Mouse (Mus musculus) monocyte, adult 5-6 weeks (primary cell): ENCODE measurements around the gene Spryd7. TPM values are rescaled to one million over a fixed set of nuclear protein-coding genes. Genes with fewer than 3 reads are reported as not detected.
"Not testable (repeated sequence)": the region's sequence is repeated elsewhere in the genome, so short reads cannot be mapped to it uniquely, and the experiment has no call there.

ENCODE experiments used
- ATAC-seq: fragments of 153-309, 156-312 bp; replicated peaks from 2 replicates; pipeline ENCODE4 v1.8.0; 2017; ENCODE audit warnings: mild to moderate bottlenecking; ENCODE audit not compliant: low TSS enrichment, insufficient number of reproducible peaks, severe bottlenecking, poor library complexity, low FRiP score
- total RNA-seq: library from RNA; stranded (forward); fragments of 200-1000, 200-491, 200-594 nt; gene quantifications from 3 replicates; pipeline ENCODE4 v1.2.3, GENCODE M21; 2017

The Spryd7 gene
- total RNA-seq, 1 experiment from 2014 or later = 10.7 TPM

DNA sequence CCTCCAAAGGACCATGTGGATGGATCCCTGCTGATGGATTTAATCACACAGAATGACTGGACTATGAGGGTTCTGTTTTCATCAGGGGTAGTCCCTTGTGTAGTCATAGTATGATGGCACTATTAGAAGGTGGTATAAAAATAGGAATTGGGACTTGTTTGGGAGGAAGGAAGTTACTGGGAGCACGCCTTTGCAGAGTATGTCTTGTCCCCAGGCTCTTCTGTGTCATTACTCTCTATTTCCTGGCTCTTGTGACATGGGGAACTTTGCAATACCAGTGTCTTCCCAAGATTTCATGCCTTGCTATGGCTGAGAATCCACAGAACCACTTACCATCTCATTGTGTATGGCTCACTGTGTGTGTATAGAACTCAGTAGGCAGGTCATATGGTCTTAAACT lies 8.1 kb downstream of the Spryd7 start:
- ATAC-seq = no peak

DNA sequence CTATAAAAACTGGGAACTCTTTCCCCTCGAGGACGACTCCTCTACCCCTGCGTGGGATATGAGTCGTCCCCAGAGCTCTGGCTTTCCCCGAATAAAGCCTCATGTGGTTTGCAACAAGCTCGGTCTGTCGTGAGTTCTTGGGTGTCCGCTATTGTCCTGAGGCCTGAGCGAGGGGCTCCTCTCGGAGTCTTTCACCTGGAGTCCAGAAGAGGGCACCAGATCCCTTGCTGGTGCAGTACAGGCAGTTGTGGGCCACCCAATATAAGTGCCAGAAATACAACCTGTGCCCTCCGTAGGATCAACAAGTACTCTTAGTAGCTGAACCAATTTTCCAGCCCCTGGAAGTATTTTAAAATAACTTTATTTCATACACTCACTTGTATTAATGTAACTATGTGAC lies 18.9 kb downstream of the Spryd7 start:
- not testable (repeated sequence) for ATAC-seq

DNA sequence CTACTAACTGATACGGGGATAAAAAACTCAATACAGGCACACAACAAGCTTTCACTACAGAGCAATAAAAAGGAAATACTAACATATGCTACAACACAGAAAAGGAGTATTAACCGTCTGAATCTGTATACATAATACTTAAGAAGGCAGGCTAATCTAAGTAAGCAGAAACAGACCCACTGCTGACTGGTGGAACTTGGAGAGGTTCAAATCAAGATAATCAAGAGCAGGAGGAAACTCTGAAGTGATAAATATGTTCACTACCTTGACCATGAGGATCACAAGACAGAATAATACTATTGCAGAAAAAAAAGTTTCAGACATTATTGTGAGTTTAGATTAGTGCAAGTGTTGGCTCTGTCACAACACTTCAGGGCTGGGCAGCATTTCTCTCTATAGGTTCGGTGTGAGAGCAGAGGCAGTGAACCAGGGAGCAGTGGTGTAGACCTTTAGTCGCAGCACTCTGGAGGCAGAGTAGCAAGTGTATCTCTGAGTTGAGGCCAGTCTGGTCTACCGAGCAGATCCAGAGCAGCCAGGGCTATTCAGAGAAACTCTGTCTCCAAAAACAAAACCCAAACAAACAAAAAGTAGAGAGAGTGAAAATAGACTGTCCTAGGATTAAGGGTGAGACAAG lies 19.9 kb downstream of the Spryd7 start:
- ATAC-seq = no peak

DNA sequence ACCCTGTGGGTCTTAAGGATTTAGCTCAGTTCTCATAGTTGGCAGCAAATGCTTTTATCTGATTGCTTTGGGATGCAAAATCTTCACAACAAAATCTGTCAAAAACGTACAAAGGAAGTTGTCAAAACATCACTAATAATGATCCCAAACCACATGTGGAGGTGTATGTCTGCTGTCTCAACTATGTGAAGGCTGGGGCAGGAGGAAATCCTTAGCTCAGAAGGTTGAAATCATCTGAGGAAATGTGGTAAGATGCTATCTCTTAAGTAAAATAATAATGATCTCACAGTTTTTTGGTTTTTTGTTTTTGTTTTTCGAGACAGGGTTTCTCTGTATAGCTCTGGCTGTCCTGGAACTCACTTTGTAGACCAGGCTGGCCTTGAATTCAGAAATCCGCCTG lies 20.9 kb downstream of the Spryd7 start:
- no peak for ATAC-seq

DNA sequence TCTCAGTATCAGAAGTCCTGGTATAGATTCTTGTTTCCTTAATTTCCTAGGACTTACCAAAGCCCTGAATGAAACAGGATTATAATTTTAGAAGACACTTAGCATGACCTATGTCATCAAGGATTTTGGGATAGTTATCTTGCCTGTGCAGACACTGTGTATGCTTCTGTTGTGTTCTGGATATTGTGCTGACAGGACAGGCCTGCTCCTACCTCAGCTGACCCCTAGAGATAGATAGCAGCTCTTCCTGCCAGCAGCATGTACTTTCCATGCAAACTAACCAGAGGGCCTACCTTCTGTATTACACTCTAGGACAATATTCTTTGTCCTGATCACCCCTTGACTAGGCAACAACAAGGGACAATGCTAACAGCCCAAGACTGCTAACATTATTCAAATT lies 25.7 kb downstream of the Spryd7 start:
- ATAC-seq = no peak

DNA sequence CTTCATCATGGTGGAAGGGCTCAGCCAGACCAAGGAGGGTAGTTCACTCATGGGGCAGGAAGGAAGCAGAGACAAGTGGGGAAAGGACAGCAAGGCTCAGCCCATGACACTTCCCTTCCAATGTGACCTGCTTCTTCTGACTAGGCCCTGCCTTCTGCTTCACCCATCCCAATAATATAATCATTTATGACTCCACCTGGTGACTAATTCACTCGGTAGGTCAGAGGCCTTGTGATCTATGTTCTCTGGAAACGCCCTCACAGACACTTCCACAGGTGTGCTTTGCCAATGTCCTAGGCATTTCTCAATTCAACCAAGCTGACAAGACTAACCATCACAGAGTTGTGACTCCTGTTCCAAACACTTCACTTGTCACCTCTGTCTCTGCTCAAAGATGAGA lies 26.3 kb downstream of the Spryd7 start:
- no peak for ATAC-seq

DNA sequence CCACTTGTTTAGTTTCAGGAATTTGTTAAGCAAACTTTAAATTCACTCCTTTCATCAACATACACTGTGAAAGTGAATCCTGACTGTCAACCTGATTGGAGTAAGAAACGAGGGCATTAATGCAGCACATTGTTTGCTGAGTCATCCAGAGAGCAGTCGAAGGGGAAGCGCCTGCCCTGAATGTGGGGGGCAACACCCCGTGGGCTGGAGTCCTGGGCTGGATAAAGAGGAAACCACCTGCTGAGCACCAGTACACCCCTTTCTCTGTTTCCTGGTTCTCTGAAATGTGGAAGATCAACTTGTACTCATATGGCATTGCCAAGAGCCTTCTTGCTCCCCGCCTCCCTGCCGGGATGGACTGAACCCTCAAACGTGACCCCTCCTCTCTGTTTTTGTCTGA lies 27.2 kb downstream of the Spryd7 start:
- ATAC-seq = peak; percentile 69

DNA sequence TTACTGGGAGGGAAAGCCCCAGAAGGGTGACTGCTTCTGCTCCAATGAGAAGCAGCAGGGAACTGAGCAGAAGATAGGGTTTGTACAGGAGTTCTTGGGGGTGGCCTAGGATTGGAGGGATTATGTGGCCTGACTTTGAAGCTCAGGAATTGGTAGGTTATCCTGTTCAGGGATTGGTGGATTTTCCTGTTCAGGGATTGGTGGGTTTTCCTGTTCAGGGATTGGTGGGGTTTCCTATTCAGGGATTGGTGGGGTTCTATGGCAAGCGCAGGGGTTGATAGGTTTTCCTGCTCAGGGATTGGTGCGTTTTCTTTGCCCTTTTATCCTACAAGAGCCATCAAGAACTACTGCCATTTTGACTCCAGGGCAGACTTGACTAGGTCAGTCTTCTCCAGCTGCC lies 30.7 kb downstream of the Spryd7 start:
- ATAC-seq = no peak

DNA sequence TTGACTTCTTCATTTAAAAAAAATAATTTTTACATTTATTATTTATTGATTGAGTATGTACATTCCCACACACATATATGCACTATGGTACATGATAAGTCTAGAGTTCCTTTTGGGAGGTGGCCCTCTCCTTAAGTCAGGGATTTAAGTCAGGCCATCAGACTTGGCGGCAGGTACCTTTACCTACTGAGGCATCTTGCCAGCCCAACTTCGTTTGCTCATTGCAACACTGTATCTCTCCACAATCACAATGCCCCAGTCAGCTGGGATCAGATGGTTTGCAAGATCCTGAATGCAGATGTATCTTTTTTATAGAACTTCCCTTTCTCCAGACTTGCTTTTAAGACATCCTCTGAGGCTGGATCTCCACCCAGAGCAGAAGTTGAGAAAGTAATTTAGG lies 32.9 kb downstream of the Spryd7 start:
- ATAC-seq = no peak

DNA sequence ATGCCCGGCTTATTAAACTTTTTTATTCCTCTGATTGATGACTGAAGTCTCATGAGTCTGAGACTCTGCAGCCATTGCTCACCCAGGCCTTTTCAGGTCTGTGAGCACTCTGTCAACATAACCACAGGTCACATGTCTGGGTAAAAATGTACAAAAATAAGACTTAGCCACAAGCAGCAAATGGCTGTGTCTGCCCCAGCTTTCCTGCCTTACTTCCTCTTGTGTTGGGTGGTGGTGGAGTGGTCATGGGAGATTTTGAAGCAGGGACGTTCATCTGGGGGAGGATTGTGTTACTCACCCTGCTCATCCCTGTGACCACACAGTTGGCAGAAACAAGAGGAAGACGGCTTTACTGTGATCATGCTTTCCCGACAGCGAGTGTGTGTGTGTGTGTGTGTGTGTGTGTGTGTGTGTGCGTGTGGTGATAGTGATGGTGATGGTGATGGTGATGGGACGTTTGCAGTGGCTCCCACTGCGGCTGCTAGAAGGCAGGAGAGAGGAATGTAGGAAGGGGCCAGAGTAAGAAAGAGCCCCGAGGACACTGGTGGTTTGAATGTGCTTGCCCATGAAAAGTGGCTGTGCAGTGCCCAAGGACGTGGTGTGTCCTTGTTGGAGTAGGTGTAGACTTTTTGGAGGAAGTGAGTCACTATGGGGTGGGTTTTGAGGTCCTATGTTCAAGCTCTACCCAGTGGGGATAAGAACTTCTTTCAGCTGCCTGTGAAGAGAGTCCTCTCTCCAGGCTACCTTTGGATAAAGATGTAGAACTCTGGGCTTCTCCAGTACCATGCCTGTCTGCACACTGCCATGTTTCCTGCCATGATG lies 37.8 kb downstream of the Spryd7 start:
- peak; percentile 96 for ATAC-seq

DNA sequence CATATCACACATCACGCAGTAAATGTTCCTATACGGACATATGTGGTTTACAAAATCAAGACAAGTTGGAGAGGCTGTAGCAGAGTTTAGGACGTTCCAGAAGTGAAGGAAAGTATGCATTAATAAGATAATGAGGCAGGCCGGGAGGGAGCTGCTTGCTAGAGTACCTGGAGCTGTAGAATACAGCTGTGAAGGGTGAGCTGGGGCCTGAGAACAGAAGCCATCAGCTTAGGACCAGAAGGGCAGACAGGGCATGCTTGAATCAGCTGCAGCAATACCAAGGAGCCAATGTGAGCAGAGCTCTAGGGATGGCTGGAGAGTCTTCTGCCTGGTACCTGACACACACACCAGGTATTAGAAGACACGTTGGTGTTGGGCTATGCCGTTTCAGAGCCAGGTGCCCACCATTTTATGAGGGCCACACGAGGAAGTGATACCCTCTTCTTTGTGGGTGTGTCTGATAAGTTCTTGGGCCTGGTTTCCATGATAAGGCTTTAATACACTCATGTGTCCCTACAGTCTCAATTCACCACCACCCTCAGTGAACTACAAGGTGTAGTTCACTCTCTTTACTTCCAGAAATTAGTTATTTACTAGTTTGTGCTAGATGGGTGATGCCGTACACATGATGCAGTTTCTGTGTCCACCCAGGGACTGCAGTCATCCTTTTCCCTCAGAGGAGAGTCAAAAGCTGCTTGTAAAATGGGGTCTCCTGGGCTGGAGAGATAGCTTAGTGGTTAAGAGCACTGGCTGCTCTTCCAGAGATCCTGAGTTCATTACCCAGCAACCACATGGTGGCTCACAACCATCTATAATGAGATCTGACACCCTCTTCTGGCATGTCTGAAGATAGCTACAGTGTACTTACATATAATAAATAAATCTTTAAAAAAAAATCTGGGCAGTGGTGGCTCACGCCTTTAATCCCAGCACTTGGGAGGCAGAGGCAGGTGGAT lies 39.9 kb downstream of the Spryd7 start:
- ATAC-seq = no peak

DNA sequence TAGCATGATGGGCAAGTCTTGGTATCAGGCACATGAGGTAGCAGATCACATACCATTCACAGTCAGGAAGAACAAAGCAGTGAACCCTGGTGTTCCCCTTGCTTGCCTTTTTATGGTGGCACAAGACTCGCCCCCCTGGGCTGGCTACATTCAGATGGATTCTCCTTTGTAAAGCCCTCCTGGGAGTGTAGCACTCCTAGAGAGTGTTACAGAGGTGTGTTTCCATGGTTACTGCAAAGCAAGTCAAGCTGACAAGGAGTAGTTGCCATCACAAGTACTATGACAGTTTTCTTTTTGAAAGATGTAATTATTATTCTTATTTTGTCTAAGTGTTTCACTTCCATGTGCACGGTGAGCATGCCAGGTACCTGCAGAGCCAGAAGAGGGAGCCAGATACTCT lies 45.2 kb downstream of the Spryd7 start:
- ATAC-seq = no peak

DNA sequence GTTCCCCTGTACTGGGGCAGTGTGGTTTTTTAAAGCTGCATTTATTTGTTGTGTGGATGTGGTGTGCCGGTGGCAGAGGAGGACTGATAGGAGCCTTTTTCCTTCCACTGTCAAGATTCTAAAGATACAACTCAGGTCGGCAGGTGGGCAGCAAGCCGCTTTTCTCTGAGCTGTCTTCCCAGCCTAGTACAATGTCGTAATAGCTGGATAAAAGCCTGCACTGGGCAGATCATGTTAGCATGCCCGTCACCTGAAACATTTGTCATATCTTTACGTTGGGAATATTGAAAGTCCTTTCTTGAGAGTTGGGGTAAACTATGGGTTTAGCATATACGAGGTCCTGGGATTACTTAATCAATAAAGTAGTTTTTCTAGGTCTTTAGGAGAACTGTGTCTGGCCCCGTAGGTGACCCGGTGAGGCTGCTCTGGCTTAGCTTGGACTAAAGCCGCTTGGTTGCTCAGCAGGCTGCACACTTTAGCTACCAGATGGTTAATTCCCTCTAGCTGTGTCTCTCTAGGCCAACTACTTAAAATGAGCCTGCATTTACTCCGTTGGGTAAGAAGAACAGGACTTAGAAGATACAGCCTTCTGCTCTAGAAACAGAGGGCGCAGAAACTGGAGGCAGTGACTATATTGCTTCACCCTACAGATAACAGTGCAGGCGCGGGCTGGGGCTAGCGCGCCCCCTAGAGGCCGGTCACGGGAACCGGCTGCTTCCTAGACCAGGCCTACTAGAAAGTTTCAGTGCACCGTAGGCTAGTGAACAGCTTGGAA lies 58.8 kb downstream of the Spryd7 start:
- peak; percentile 84 for ATAC-seq

DNA sequence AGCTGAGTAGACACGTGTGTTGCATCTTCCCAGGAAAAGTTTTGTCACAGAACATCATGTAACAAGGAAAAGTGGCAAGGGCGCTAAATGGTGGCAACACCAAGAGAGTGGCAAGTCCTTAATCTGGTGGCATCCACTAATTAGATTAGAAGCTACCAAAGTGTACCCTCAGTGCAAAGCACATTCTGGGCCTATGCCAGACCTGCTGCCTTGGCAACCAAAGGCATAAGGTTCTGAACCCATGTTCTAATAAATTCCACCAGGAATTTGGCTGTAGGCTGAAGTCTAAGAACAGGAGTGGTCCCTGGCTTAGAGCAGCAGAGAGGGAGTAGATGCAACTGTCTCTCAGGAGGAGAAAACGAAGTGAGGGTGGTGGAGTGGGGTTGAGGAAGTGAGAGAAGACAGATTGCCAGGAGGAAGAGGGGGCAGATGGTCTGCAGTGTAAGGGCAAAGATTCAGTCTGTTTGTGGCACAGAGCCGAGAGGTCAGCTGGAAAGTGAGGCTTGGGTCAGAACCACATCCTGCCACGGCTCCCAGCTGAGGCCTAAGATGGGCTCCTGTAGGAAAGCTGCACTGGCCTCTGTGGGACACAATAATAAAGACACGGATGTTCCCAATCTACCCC lies 63.1 kb downstream of the Spryd7 start:
- no peak for ATAC-seq

Other genes starting within 250 kb of the Spryd7 start
- gene Arl11, start 247.1 kb downstream of the Spryd7 start, total RNA-seq = 3.1 to 7.7 TPM (median 4.9 TPM) in 3 replicates
- 0.53 to 4.3 TPM (median 2.5 TPM) in 3 replicates for gene Ebpl, start 196.4 kb downstream of the Spryd7 start, total RNA-seq
- gene Kpna3, start 117.0 kb downstream of the Spryd7 start, total RNA-seq = 19.9 to 36.0 TPM (median 25.4 TPM) in 3 replicates
- 1.9 to 11.8 TPM (median 8.2 TPM) in 3 replicates for gene Trim13, start 41.4 kb upstream of the Spryd7 start, total RNA-seq
- 0.19 TPM in 1 of 3 replicates, not detected in the others for gene Kcnrg, start 50.6 kb upstream of the Spryd7 start, total RNA-seq